Mouse (Mus musculus) CH12.LX (cell line): Measurements from ENCODE around the gene Tut1. TPM values are rescaled to one million over a fixed set of nuclear protein-coding genes. Genes with fewer than 3 reads are reported as not detected.

Source experiments
- DNase-seq: peaks from one replicate; pipeline ENCODE4 v3.0.0-alpha.2; 2013; ENCODE audit errors: extremely low read depth
- H3K27ac ChIP-seq: 2 replicates; pipeline ENCODE4 v1.5.1; 2012; ENCODE audit warnings: low read depth, mild to moderate bottlenecking, control low read depth, moderate library complexity; ENCODE audit not compliant: insufficient read depth
- H3K27me3 ChIP-seq: replicated peaks from 2 replicates; pipeline ENCODE3; 2012; ENCODE audit warnings: inconsistent platforms
- H3K36me3 ChIP-seq, 2 experiments: replicated peaks in 1 of 2; 2 replicates each; pipeline versions ENCODE3 to v1.6.1; 2012; ENCODE audit warnings: inconsistent platforms in 1 of 2, low read length in 1 of 2, mild to moderate bottlenecking in 1 of 2, mixed read lengths in 1 of 2, moderate library complexity in 1 of 2; ENCODE audit not compliant: control insufficient read depth in 1 of 2, insufficient read depth in 1 of 2
- H3K4me1 ChIP-seq, 2 experiments: 2 replicates each; pipeline ENCODE4 v1.6.1; 2012; ENCODE audit warnings: inconsistent platforms in 1 of 2, moderate library complexity in 1 of 2; ENCODE audit not compliant: insufficient read depth in 2 of 2, control insufficient read depth in 1 of 2
- H3K4me2 ChIP-seq: 2 replicates; pipeline ENCODE4 v1.6.1; 2012; ENCODE audit warnings: low read depth, mild to moderate bottlenecking, control low read depth; ENCODE audit not compliant: poor library complexity, insufficient read depth, severe bottlenecking
- H3K4me3 ChIP-seq, 3 experiments: fragments of 150-350 bp in 1 of 3; sonication (generic) in 1 of 3; replicated peaks in 1 of 3; 2 replicates each; pipeline versions ENCODE3 to v1.5.1; 2011 to 2012; ENCODE audit warnings: low read depth in 2 of 3, low read length in 2 of 3, mild to moderate bottlenecking in 2 of 3, moderate library complexity in 2 of 3, control low read depth in 1 of 3, improper control_type of control experiment in 1 of 3, inconsistent platforms in 1 of 3, mixed read lengths in 1 of 3; ENCODE audit not compliant: poor library complexity in 1 of 3
- H3K79me2 ChIP-seq: replicated peaks from 2 replicates; pipeline ENCODE4 v1.6.1; 2012; ENCODE audit warnings: mild to moderate bottlenecking, moderate library complexity; ENCODE audit not compliant: control insufficient read depth, poor library complexity, insufficient read depth, severe bottlenecking; ENCODE audit errors: extremely low read depth
- H3K9ac ChIP-seq: 2 replicates; pipeline ENCODE4 v1.6.1; 2012; ENCODE audit warnings: low read depth, mild to moderate bottlenecking, control low read depth, moderate library complexity; ENCODE audit not compliant: insufficient read depth
- H3K9me3 ChIP-seq: replicated peaks from 2 replicates; pipeline ENCODE3; 2012; ENCODE audit warnings: low read length, inconsistent platforms, mixed read lengths
- CHD2 ChIP-seq: IDR thresholded peaks from 2 replicates; pipeline ENCODE4 v1.6.1; 2011; ENCODE audit warnings: low read length, improper control_type of control experiment
- CTCF ChIP-seq, 2 experiments: IDR thresholded peaks in 1 of 2; conservative IDR thresholded peaks in 1 of 2; 2 replicates each; pipeline ENCODE4 v1.5.1; 2011 to 2012; ENCODE audit warnings: low read depth in 2 of 2, low read length in 2 of 2, improper control_type of control experiment in 1 of 2, inconsistent platforms in 1 of 2, mild to moderate bottlenecking in 1 of 2, moderate library complexity in 1 of 2
- E2F4 ChIP-seq: IDR thresholded peaks from 2 replicates; pipeline ENCODE4 v1.6.1; 2011; ENCODE audit warnings: low read depth, low read length, improper control_type of control experiment; ENCODE audit not compliant: insufficient replicate concordance
- ELF1 ChIP-seq: IDR thresholded peaks from 2 replicates; pipeline ENCODE4 v1.6.1; 2014; ENCODE audit warnings: low read depth, mild to moderate bottlenecking, inconsistent platforms, low read length, improper control_type of control experiment
- EP300 ChIP-seq: IDR thresholded peaks from 2 replicates; pipeline ENCODE4 v1.6.1; 2011; ENCODE audit warnings: low read length, improper control_type of control experiment
- HCFC1 ChIP-seq: IDR thresholded peaks from 2 replicates; pipeline ENCODE4 v1.6.1; 2012; ENCODE audit warnings: low read depth, mild to moderate bottlenecking, inconsistent platforms, low read length, improper control_type of control experiment
- IRF4 ChIP-seq: IDR thresholded peaks from 2 replicates; pipeline ENCODE4 v1.6.1; 2014; ENCODE audit warnings: low read depth, mild to moderate bottlenecking, inconsistent platforms, low read length, improper control_type of control experiment
- JUND ChIP-seq: conservative IDR thresholded peaks from 2 replicates; pipeline ENCODE4 v1.6.1; 2011; ENCODE audit warnings: low read depth, low read length, improper control_type of control experiment
- KAT2A ChIP-seq: IDR thresholded peaks from 2 replicates; pipeline ENCODE4 v1.6.1; 2012; ENCODE audit warnings: low read length, improper control_type of control experiment, inconsistent platforms; ENCODE audit not compliant: insufficient replicate concordance
- MAFK ChIP-seq: IDR thresholded peaks from 2 replicates; pipeline ENCODE4 v1.6.1; 2011; ENCODE audit warnings: low read length, improper control_type of control experiment; ENCODE audit not compliant: insufficient replicate concordance
- MAX ChIP-seq: IDR thresholded peaks from 2 replicates; pipeline ENCODE4 v1.6.1; 2011; ENCODE audit warnings: low read length, improper control_type of control experiment
- MAZ ChIP-seq: IDR thresholded peaks from 2 replicates; pipeline ENCODE4 v1.6.1; 2012; ENCODE audit warnings: low read depth, mild to moderate bottlenecking, inconsistent platforms, low read length, improper control_type of control experiment, moderate library complexity
- MXI1 ChIP-seq: IDR thresholded peaks from 2 replicates; pipeline ENCODE4 v1.6.1; 2011; ENCODE audit warnings: mild to moderate bottlenecking, low read depth, low read length, improper control_type of control experiment
- MYC ChIP-seq: IDR thresholded peaks from 2 replicates; pipeline ENCODE4 v1.6.1; 2011; ENCODE audit warnings: low read depth, mild to moderate bottlenecking, improper control_type of control experiment, low read length
- NELFE ChIP-seq: IDR thresholded peaks from 2 replicates; pipeline ENCODE4 v1.6.1; 2011; ENCODE audit warnings: low read depth, low read length, improper control_type of control experiment
- NRF1 ChIP-seq: IDR thresholded peaks from 2 replicates; pipeline ENCODE4 v1.6.1; 2014; ENCODE audit warnings: low read depth, mild to moderate bottlenecking, inconsistent platforms, low read length, improper control_type of control experiment, moderate library complexity
- PAX5 ChIP-seq: IDR thresholded peaks from 2 replicates; pipeline ENCODE4 v1.6.1; 2012; ENCODE audit warnings: low read length, inconsistent platforms, mixed read lengths
- POLR2A ChIP-seq: IDR thresholded peaks from 2 replicates; pipeline ENCODE4 v1.6.1; 2011; ENCODE audit warnings: low read depth, mild to moderate bottlenecking, improper control_type of control experiment, low read length
- POLR2AphosphoS2 ChIP-seq: IDR thresholded peaks from 2 replicates; pipeline ENCODE4 v1.6.1; 2011; ENCODE audit warnings: low read depth, low read length, improper control_type of control experiment
- RAD21 ChIP-seq: IDR thresholded peaks from 2 replicates; pipeline ENCODE4 v1.6.1; 2011; ENCODE audit warnings: low read depth, mild to moderate bottlenecking, low read length, improper control_type of control experiment, moderate library complexity
- SMC3 ChIP-seq: IDR thresholded peaks from 2 replicates; pipeline ENCODE4 v1.6.1; 2011; ENCODE audit warnings: low read depth, low read length, improper control_type of control experiment
- USF1 ChIP-seq: IDR thresholded peaks from 2 replicates; pipeline ENCODE4 v1.6.1; 2014; ENCODE audit warnings: low read depth, mild to moderate bottlenecking, inconsistent platforms, low read length, improper control_type of control experiment
- USF2 ChIP-seq: conservative IDR thresholded peaks from 2 replicates; pipeline ENCODE4 v1.6.1; 2011; ENCODE audit warnings: low read depth, low read length, improper control_type of control experiment
- ZC3H11A ChIP-seq: IDR thresholded peaks from 2 replicates; pipeline ENCODE4 v1.6.1; 2012; ENCODE audit warnings: low read depth, mild to moderate bottlenecking, inconsistent platforms, low read length, improper control_type of control experiment
- ZKSCAN1 ChIP-seq: IDR thresholded peaks from 2 replicates; pipeline ENCODE4 v1.6.1; 2012; ENCODE audit warnings: low read depth, inconsistent platforms, low read length, improper control_type of control experiment, borderline replicate concordance
- ZMIZ1 ChIP-seq: IDR thresholded peaks from 2 replicates; pipeline ENCODE4 v1.6.1; 2012; ENCODE audit warnings: low read depth, mild to moderate bottlenecking, inconsistent platforms, low read length, improper control_type of control experiment
- dilution Hi-C: fragments of 300-500 bp; cut with MboI; formaldehyde crosslinking; loops from 2 replicates; pipeline ENCODE4 v1.14.3; 2020; ENCODE audit warnings: low sequenced_read_pairs; ENCODE audit not compliant: extremely low pct_unique_long_range_greater_than_20kb, extremely low pct_ligation_motif_present
- in situ Hi-C: fragments of 300-500 bp; cut with MboI; formaldehyde crosslinking; loops from 3 replicates; pipeline ENCODE4 v1.14.3; 2019; ENCODE audit warnings: low sequenced_read_pairs, low pct_ligation_motif_present, low pct_unique_long_range_greater_than_20kb, mixed read lengths
- polyA plus RNA-seq: library from polyadenylated mRNA; unstranded; fragments of >175 nt; gene quantifications from 2 replicates; pipeline ENCODE4 v1.2.1, GENCODE M21; 2012; ENCODE audit warnings: low read depth; ENCODE audit not compliant: insufficient read length
- total RNA-seq, 2 experiments: library from RNA; depleted of rRNA; stranded (reverse); fragments of 300-350 nt in 1 of 2; fragments of >200 nt in 1 of 2; gene quantifications; 2 replicates each; pipeline ENCODE4 v1.2.3; 2012 to 2014

Tut1 gene
- total and polyA plus RNA-seq, 3 experiments: 40.4 to 54.9 (median 47.7) TPM

GRCm38 (mm10) chr19:8966590-8967372 is 13.1 kb downstream of the Tut1 start, which contains the start of gene Eef1g (continued):
- TF ChIP-seq EP300 (no peak), SMC3 (no peak), USF2 (0 out of 2 replicates have a peak, but pooled peaks have one; percentile 15), RAD21 (no peak), POLR2A (peak; percentile 91), MAFK (no peak), HCFC1 (peak; percentile 75), MAX (peak; percentile 84), POLR2AphosphoS2 (peak; percentile 75), ZC3H11A (no peak), ZMIZ1 (peak; percentile 84)

DNA sequence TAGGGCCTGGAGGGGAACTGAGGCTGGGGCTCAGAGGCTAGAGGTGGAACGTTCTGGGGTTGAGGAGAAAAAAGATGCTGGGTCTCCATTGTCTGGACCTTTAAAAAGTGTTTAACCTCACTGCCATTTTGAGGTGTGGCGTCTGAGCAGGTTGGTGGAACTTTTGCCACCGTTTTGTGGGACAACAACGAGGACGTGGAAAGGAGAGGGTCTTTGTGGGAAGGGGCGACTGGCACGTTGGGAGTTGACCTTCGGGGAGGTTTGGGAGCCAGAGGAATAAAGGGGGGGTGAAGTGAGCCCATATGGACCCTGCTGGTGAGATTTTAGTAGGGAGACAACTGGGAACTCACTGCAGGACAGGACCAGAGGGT is 13.7 kb downstream of the Tut1 start:
- in situ Hi-C loops (no loop called here), dilution Hi-C loops (no loop called here)
- H3K4me3 ChIP-seq: peak overlapping the region; percentile 76 to 99 (median 94)
- TF ChIP-seq E2F4: no peak
- no peak; the same call in 1 of the 2 replicates for TF ChIP-seq MYC
- TF ChIP-seq POLR2AphosphoS2: peak; percentile 27
- peaks cover 59% of the 10 kb centered on the region for H3K79me2 ChIP-seq
- H3K4me2 ChIP-seq: peak overlapping the region; percentile 91
- no peaks in the 10 kb centered on the region for H3K9me3 ChIP-seq
- no peaks in the 10 kb centered on the region for H3K27me3 ChIP-seq
- no peak for DNase-seq
- H3K27ac ChIP-seq: peak overlapping the region; percentile 52; the same call in 1 of the 2 replicates
- H3K36me3 ChIP-seq: peaks cover 67 to 82% of the 10 kb centered on the region in 2 experiments
- H3K9ac ChIP-seq: peak overlapping the region; percentile 98
- peaks cover 10 to 52% of the 10 kb centered on the region in 2 experiments for H3K4me1 ChIP-seq

- peak overlapping the region; percentile 76 to 99 (median 94) for H3K4me3 ChIP-seq
- dilution Hi-C loops (no loop called here), in situ Hi-C loops (no loop called here)
- H3K79me2 ChIP-seq: peaks cover 61% of the 10 kb centered on the region
- peak overlapping the region; percentile 91 for H3K4me2 ChIP-seq
- peak overlapping the region; percentile 98 for H3K9ac ChIP-seq
- H3K27ac ChIP-seq: peak overlapping the region; percentile 15; the same call in 1 of the 2 replicates
- H3K27me3 ChIP-seq: no peaks in the 10 kb centered on the region
- H3K4me1 ChIP-seq: peaks cover 10 to 58% of the 10 kb centered on the region in 2 experiments
- no peaks in the 10 kb centered on the region for H3K9me3 ChIP-seq
- no peak for TF ChIP-seq ELF1
- no peak for TF ChIP-seq ZKSCAN1
- TF ChIP-seq CHD2: no peak
- TF ChIP-seq NRF1: no peak
- no peak for TF ChIP-seq PAX5
- TF ChIP-seq RAD21: no peak
- no peak for TF ChIP-seq E2F4
- no peak for TF ChIP-seq NELFE
- no peak for TF ChIP-seq HCFC1
- TF ChIP-seq IRF4: no peak
- TF ChIP-seq USF1: no peak
- TF ChIP-seq JUND: no peak
- peak; percentile 66; the same call in 1 of the 2 replicates for TF ChIP-seq MYC
- no peak for TF ChIP-seq CTCF (conservative IDR thresholded peaks at IDR 0.05 in 1 of 2, IDR thresholded peaks at IDR 0.05 in 1 of 2; ENCODE audit: low read depth in 2 of 2, low read length in 2 of 2)
- TF ChIP-seq POLR2AphosphoS2: no peak
- no peak for TF ChIP-seq MAZ
- peak; percentile 18; the same call in 1 of the 2 replicates for TF ChIP-seq MXI1
- TF ChIP-seq KAT2A: no peak
- peaks cover 67 to 82% of the 10 kb centered on the region in 2 experiments for H3K36me3 ChIP-seq
- no peak for DNase-seq
Measured at GRCm38 (mm10) chr19:8967893-8968292, 14.2 kb downstream of the Tut1 start.
